Mouse (Mus musculus) MEL (cell line): ENCODE results near the gene Tyk2. TPM values are rescaled to one million over a fixed set of nuclear protein-coding genes. Genes with fewer than 3 reads are reported as not detected.

Experiments
- DNase-seq: peaks from one replicate; pipeline ENCODE4 v3.0.0; 2011; ENCODE audit warnings: low read depth, low spot score
- H3K27ac ChIP-seq: 2 replicates; pipeline ENCODE4 v1.5.1; 2012; ENCODE audit warnings: low read depth, mild to moderate bottlenecking, control low read depth, low read length, moderate library complexity; ENCODE audit not compliant: control insufficient read depth
- H3K27me3 ChIP-seq, 2 experiments: fragments of 150-350 bp in 1 of 2; sonication (generic) in 1 of 2; 2 replicates each; pipeline ENCODE4 v1.6.1; 2012; ENCODE audit warnings: low read length in 2 of 2, mild to moderate bottlenecking in 2 of 2, improper control_type of control experiment in 1 of 2, moderate library complexity in 1 of 2; ENCODE audit not compliant: insufficient read depth in 2 of 2, control insufficient read depth in 1 of 2
- H3K36me3 ChIP-seq, 2 experiments: 2 replicates each; pipeline ENCODE4 v1.6.1; 2012 to 2014; ENCODE audit warnings: low read length in 2 of 2, improper control_type of control experiment in 1 of 2, inconsistent platforms in 1 of 2, mild to moderate bottlenecking in 1 of 2; ENCODE audit not compliant: insufficient read depth in 2 of 2, control insufficient read depth in 1 of 2
- H3K4me1 ChIP-seq, 2 experiments: fragments of 150-350 bp in 1 of 2; sonication (generic) in 1 of 2; 2 replicates each; pipeline ENCODE4 v1.6.1; 2012; ENCODE audit warnings: low read length in 2 of 2, improper control_type of control experiment in 1 of 2, mild to moderate bottlenecking in 1 of 2; ENCODE audit not compliant: insufficient read depth in 2 of 2, control insufficient read depth in 1 of 2
- H3K4me3 ChIP-seq, 2 experiments: fragments of 150-350 bp in 1 of 2; sonication (generic) in 1 of 2; 2 replicates each; pipeline ENCODE4 v1.5.1; 2012; ENCODE audit warnings: low read depth in 2 of 2, low read length in 2 of 2, mild to moderate bottlenecking in 2 of 2, moderate library complexity in 2 of 2, control low read depth in 1 of 2, improper control_type of control experiment in 1 of 2; ENCODE audit not compliant: control insufficient read depth in 1 of 2, insufficient read depth in 1 of 2
- H3K79me2 ChIP-seq: 2 replicates; pipeline ENCODE4 v1.6.1; 2012; ENCODE audit warnings: mild to moderate bottlenecking, low read length, moderate library complexity; ENCODE audit not compliant: control insufficient read depth, poor library complexity, insufficient read depth
- H3K9ac ChIP-seq: 2 replicates; pipeline ENCODE4 v1.6.1; 2012; ENCODE audit warnings: low read depth, mild to moderate bottlenecking, control low read depth, low read length, moderate library complexity; ENCODE audit not compliant: control insufficient read depth, poor library complexity, severe bottlenecking
- H3K9me3 ChIP-seq: fragments of 150-350 bp; sonication (generic); replicated peaks from 2 replicates; pipeline ENCODE4 v1.6.1; 2012; ENCODE audit warnings: mild to moderate bottlenecking, low read length, improper control_type of control experiment, moderate library complexity; ENCODE audit not compliant: insufficient read depth
- BHLHE40 ChIP-seq: IDR thresholded peaks from 2 replicates; pipeline ENCODE4 v1.6.1; 2012; ENCODE audit warnings: low read depth, mild to moderate bottlenecking, inconsistent platforms, low read length, improper control_type of control experiment, borderline replicate concordance
- CHD1 ChIP-seq: IDR thresholded peaks from 2 replicates; pipeline ENCODE4 v1.6.1; 2012; ENCODE audit warnings: low read depth, mild to moderate bottlenecking, inconsistent platforms, low read length, improper control_type of control experiment
- CTCF ChIP-seq, 3 experiments: IDR thresholded peaks in 2 of 3; conservative IDR thresholded peaks in 1 of 3; 2 replicates each; pipeline ENCODE4 v1.5.1; 2011 to 2012; ENCODE audit warnings: low read length in 3 of 3, low read depth in 2 of 3, mild to moderate bottlenecking in 2 of 3, improper control_type of control experiment in 1 of 3, inconsistent platforms in 1 of 3, mixed read lengths in 1 of 3, moderate library complexity in 1 of 3; ENCODE audit not compliant: control insufficient read depth in 1 of 3, insufficient read depth in 1 of 3, poor library complexity in 1 of 3, severe bottlenecking in 1 of 3
- E2F4 ChIP-seq: IDR thresholded peaks from 2 replicates; pipeline ENCODE4 v1.6.1; 2011; ENCODE audit warnings: low read depth, low read length, improper control_type of control experiment, borderline replicate concordance
- ELF1 ChIP-seq: IDR thresholded peaks from 2 replicates; pipeline ENCODE4 v1.6.1; 2014; ENCODE audit warnings: low read depth, mild to moderate bottlenecking, inconsistent platforms, low read length, improper control_type of control experiment, moderate library complexity
- EP300 ChIP-seq, 2 experiments: IDR thresholded peaks; 2 replicates each; pipeline ENCODE4 v1.6.1; 2011; ENCODE audit warnings: improper control_type of control experiment in 2 of 2, low read length in 2 of 2, low read depth in 1 of 2, mild to moderate bottlenecking in 1 of 2
- HCFC1 ChIP-seq: IDR thresholded peaks from 2 replicates; pipeline ENCODE4 v1.6.1; 2012; ENCODE audit warnings: low read depth, mild to moderate bottlenecking, inconsistent platforms, low read length, improper control_type of control experiment, moderate library complexity
- JUND ChIP-seq: IDR thresholded peaks from 2 replicates; pipeline ENCODE4 v1.6.1; 2011; ENCODE audit warnings: low read depth, mild to moderate bottlenecking, improper control_type of control experiment, low read length
- KAT2A ChIP-seq: conservative IDR thresholded peaks from 2 replicates; pipeline ENCODE4 v1.6.1; 2012; ENCODE audit warnings: low read depth, low read length, improper control_type of control experiment, inconsistent platforms
- MAFK ChIP-seq: IDR thresholded peaks from 2 replicates; pipeline ENCODE4 v1.6.1; 2011; ENCODE audit warnings: low read depth, mild to moderate bottlenecking, low read length, improper control_type of control experiment, borderline replicate concordance
- MAX ChIP-seq: IDR thresholded peaks from 2 replicates; pipeline ENCODE4 v1.6.1; 2011; ENCODE audit warnings: low read length, improper control_type of control experiment
- MAZ ChIP-seq: IDR thresholded peaks from 2 replicates; pipeline ENCODE4 v1.6.1; 2012; ENCODE audit warnings: low read depth, mild to moderate bottlenecking, inconsistent platforms, low read length, improper control_type of control experiment
- MEF2A ChIP-seq: IDR thresholded peaks from 2 replicates; pipeline ENCODE4 v1.6.1; 2014; ENCODE audit warnings: low read depth, mild to moderate bottlenecking, inconsistent platforms, low read length, improper control_type of control experiment; ENCODE audit not compliant: poor library complexity, insufficient replicate concordance, severe bottlenecking; ENCODE audit errors: extremely low read depth
- MXI1 ChIP-seq: IDR thresholded peaks from 2 replicates; pipeline ENCODE4 v1.6.1; 2011; ENCODE audit warnings: mild to moderate bottlenecking, low read depth, low read length, improper control_type of control experiment
- MYB ChIP-seq: IDR thresholded peaks from 2 replicates; pipeline ENCODE4 v1.6.1; 2011; ENCODE audit warnings: mild to moderate bottlenecking, low read depth, low read length, improper control_type of control experiment
- MYC ChIP-seq: IDR thresholded peaks from 2 replicates; pipeline ENCODE4 v1.6.1; 2011; ENCODE audit warnings: low read depth, mild to moderate bottlenecking, low read length, improper control_type of control experiment, moderate library complexity
- NRF1 ChIP-seq: IDR thresholded peaks from 2 replicates; pipeline ENCODE4 v1.6.1; 2014; ENCODE audit warnings: low read depth, mild to moderate bottlenecking, inconsistent platforms, low read length, improper control_type of control experiment, moderate library complexity; ENCODE audit not compliant: poor library complexity, insufficient read depth, severe bottlenecking
- POLR2A ChIP-seq, 2 experiments: IDR thresholded peaks; 2 replicates each; pipeline ENCODE4 v1.6.1; 2011 to 2012; ENCODE audit warnings: low read length in 2 of 2, mild to moderate bottlenecking in 2 of 2, control low read depth in 1 of 2, improper control_type of control experiment in 1 of 2, low read depth in 1 of 2, moderate library complexity in 1 of 2; ENCODE audit not compliant: control insufficient read depth in 1 of 2, insufficient read depth in 1 of 2, poor library complexity in 1 of 2
- POLR2AphosphoS5 ChIP-seq: IDR thresholded peaks from 2 replicates; pipeline ENCODE4 v1.6.1; 2012; ENCODE audit warnings: low read depth, borderline replicate concordance, mild to moderate bottlenecking, inconsistent platforms, low read length, moderate library complexity, mixed read lengths
- RAD21 ChIP-seq: IDR thresholded peaks from 2 replicates; pipeline ENCODE4 v1.6.1; 2011; ENCODE audit warnings: mild to moderate bottlenecking, low read depth, low read length, improper control_type of control experiment
- RCOR1 ChIP-seq: IDR thresholded peaks from 2 replicates; pipeline ENCODE4 v1.6.1; 2012; ENCODE audit warnings: low read depth, mild to moderate bottlenecking, inconsistent platforms, low read length, improper control_type of control experiment
- SIN3A ChIP-seq: IDR thresholded peaks from 2 replicates; pipeline ENCODE4 v1.6.1; 2012; ENCODE audit warnings: low read length, improper control_type of control experiment, inconsistent platforms
- TCF12 ChIP-seq: IDR thresholded peaks from 2 replicates; pipeline ENCODE4 v1.6.1; 2014; ENCODE audit warnings: low read depth, mild to moderate bottlenecking, inconsistent platforms, low read length, improper control_type of control experiment, moderate library complexity
- UBTF ChIP-seq: IDR thresholded peaks from 2 replicates; pipeline ENCODE4 v1.6.1; 2012; ENCODE audit warnings: low read depth, mild to moderate bottlenecking, inconsistent platforms, low read length, improper control_type of control experiment, moderate library complexity, borderline replicate concordance; ENCODE audit not compliant: insufficient read depth
- USF2 ChIP-seq, 2 experiments: IDR thresholded peaks; 2 replicates each; pipeline ENCODE4 v1.6.1; 2011 to 2012; ENCODE audit warnings: improper control_type of control experiment in 2 of 2, low read length in 2 of 2, borderline replicate concordance in 1 of 2, inconsistent platforms in 1 of 2, low read depth in 1 of 2, mild to moderate bottlenecking in 1 of 2; ENCODE audit not compliant: insufficient read depth in 1 of 2
- ZC3H11A ChIP-seq: IDR thresholded peaks from 2 replicates; pipeline ENCODE4 v1.6.1; 2012; ENCODE audit warnings: low read depth, mild to moderate bottlenecking, inconsistent platforms, low read length, improper control_type of control experiment
- ZMIZ1 ChIP-seq: IDR thresholded peaks from 2 replicates; pipeline ENCODE4 v1.6.1; 2012; ENCODE audit warnings: low read depth, mild to moderate bottlenecking, inconsistent platforms, low read length, improper control_type of control experiment, moderate library complexity
- polyA plus RNA-seq, 2 experiments: library from polyadenylated mRNA; stranded (reverse) in 1 of 2; unstranded in 1 of 2; fragments of >175 nt in 1 of 2; fragments of >200 nt in 1 of 2; gene quantifications; 2 replicates each; pipeline versions ENCODE4 v1.2.1 to v1.2.4; 2012; ENCODE audit warnings: low replicate concordance in 2 of 2, low read depth in 1 of 2; ENCODE audit not compliant: insufficient read length in 2 of 2, insufficient read depth in 1 of 2, missing spikeins in 1 of 2
- total RNA-seq: library from RNA; depleted of rRNA; stranded (reverse); fragments of 300-350 nt; gene quantifications from 2 replicates; pipeline ENCODE4 v1.2.3, GENCODE M21; 2012; rRNA removed

Tyk2 gene
- total RNA-seq = 43.8 and 45.6 TPM in 2 replicates
- polyA plus RNA-seq = 10 to 100 TPM in 1 of 2 experiments, not detected in 1; 63.3 TPM

DNA sequence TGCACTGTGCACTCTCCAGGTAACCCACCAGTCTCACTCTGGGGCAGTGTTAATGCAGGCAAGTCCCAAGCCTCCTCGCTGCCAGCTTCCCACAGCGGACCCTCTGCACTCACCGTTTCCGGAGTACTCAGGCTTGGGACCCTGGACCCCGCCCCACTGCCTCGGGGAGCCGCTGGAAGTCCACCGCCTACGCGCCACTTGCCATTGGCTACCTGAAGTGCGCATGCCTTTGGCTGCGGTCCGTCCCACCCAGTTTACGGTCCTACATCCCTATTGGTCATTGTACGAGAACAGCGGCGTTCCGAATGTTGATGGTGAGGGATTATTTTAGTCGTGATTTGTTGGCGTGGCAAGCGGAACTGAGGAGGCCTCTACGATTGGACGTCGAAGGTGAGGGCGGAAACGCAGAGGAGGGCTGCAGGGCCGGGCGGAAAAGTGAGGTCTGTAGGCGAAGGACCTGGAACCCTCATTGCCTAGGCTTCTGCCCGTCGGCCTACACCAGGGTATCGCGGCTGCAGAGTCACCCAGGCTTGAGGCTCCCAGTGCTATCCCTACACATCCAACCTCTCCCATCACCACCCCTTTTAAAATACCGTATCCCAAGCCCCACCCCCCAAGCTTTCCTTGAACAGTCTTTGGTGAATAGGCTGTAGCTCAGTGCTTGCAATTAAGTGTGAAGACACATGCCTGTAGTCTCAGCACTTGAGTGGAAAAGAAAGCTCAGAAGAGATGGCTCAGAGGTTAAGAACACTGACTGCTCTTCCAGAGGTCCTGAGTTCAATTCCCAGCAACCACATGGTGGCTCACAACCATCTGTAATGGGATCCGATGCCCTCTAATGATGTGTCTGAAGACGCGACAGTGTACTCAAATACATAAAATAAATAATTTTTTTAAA is at the start of gene Tyk2:
Gene Tyk2 (minus strand): TSS at position 185 of the 898 bp plus-strand sequence.
- Histone ChIP-seq H3K4me3 (peak within 1 kb of the TSS; percentile 64 to 79), H3K9me3 (no peaks in the 10 kb centered on the region), H3K36me3 (peaks cover 0 to 36% of the 10 kb centered on the region in 2 experiments; a peak in 2 of 4 replicates), H3K79me2 (peaks cover 8% of the 10 kb centered on the region), H3K27ac (peak within 1 kb of the TSS; percentile 61), H3K4me1 (peaks cover 8 to 40% of the 10 kb centered on the region in 2 experiments), H3K9ac (peak within 1 kb of the TSS; percentile 73), H3K27me3 (no peaks in the 10 kb centered on the region)
- TF ChIP-seq MYB (no peak), POLR2AphosphoS5 (peak; percentile 71), ZMIZ1 (no peak)
- peak; percentile 100 for DNase-seq

DNA sequence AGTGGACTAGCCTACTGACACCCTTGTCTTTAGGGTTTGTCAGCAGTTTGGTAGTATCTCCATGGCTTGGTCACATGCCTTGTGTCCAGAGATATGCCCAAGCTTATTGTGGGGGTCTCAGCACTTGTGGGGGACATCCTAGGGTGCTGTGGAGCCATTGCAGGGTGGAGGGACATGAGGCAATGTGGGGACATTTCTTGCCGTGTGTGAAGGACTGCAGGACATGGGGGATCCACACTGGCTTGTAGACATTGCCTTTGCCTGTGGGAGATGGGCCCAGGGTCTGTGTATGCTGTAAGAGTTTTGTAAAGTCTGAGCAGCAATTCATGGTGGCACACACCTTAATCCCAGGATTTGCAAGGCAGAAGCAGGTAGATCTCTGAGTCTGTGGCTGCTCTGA is 49.8 kb upstream of the Tyk2 start:
- Histone ChIP-seq H3K27me3 (no peaks in the 10 kb centered on the region), H3K9me3 (no peaks in the 10 kb centered on the region), H3K79me2 (peaks cover 9% of the 10 kb centered on the region), H3K4me3 (peak overlapping the region; percentile 48 to 60), H3K27ac (peak overlapping the region; percentile 80), H3K9ac (peak overlapping the region; percentile 73), H3K4me1 (peaks cover 26 to 38% of the 10 kb centered on the region in 2 experiments), H3K36me3 (peaks cover 0 to 28% of the 10 kb centered on the region in 2 experiments; a peak in 2 of 4 replicates)
- no peak for DNase-seq
- TF ChIP-seq MXI1 = no peak
- no peak for TF ChIP-seq KAT2A
- TF ChIP-seq MAFK = no peak
- TF ChIP-seq MEF2A = no peak
- no peak for TF ChIP-seq UBTF
- no peak; the same call in 1 of the 2 replicates for TF ChIP-seq MAX
- 0 out of 4 replicates have a peak, but pooled peaks of 1 of the 2 experiments have one; percentile 16 for TF ChIP-seq USF2 (IDR thresholded peaks at IDR 0.05; ENCODE audit: borderline replicate concordance in 1 of 2, insufficient read depth in 1 of 2, low read depth in 1 of 2, low read length in 2 of 2)
- TF ChIP-seq POLR2A (IDR thresholded peaks at IDR 0.05; ENCODE audit: control insufficient read depth in 1 of 2, insufficient read depth in 1 of 2, low read depth in 1 of 2, low read length in 2 of 2, poor library complexity in 1 of 2) = no peak
- no peak for TF ChIP-seq ELF1
- TF ChIP-seq EP300 (IDR thresholded peaks at IDR 0.05; ENCODE audit: low read depth in 1 of 2, low read length in 2 of 2) = no peak
- TF ChIP-seq MYB = no peak
- no peak; the same call in 1 of the 2 replicates for TF ChIP-seq ZMIZ1
- peak; percentile 4; the same call in 1 of the 2 replicates for TF ChIP-seq TCF12
- TF ChIP-seq E2F4 = no peak
- no peak for TF ChIP-seq HCFC1
- no peak for TF ChIP-seq CHD1
- 0 out of 2 replicates have a peak, but pooled peaks have one; percentile 1 for TF ChIP-seq ZC3H11A
- no peak for TF ChIP-seq JUND
- TF ChIP-seq RCOR1 = no peak
- no peak for TF ChIP-seq SIN3A
- TF ChIP-seq BHLHE40 = peak; percentile 21; the same call in 1 of the 2 replicates
- no peak for TF ChIP-seq RAD21
- no peak for TF ChIP-seq CTCF (IDR thresholded peaks at IDR 0.05 in 2 of 3, conservative IDR thresholded peaks at IDR 0.05 in 1 of 3; ENCODE audit: control insufficient read depth in 1 of 3, insufficient read depth in 1 of 3, low read depth in 2 of 3, low read length in 3 of 3, poor library complexity in 1 of 3, severe bottlenecking in 1 of 3)
- no peak for TF ChIP-seq MAZ
- no peak for TF ChIP-seq NRF1
- TF ChIP-seq MYC = 0 out of 2 replicates have a peak, but pooled peaks have one; percentile 0
